Mouse (Mus musculus): ENCODE data around the gene Pth1r.

Pth1r gene

DNA sequence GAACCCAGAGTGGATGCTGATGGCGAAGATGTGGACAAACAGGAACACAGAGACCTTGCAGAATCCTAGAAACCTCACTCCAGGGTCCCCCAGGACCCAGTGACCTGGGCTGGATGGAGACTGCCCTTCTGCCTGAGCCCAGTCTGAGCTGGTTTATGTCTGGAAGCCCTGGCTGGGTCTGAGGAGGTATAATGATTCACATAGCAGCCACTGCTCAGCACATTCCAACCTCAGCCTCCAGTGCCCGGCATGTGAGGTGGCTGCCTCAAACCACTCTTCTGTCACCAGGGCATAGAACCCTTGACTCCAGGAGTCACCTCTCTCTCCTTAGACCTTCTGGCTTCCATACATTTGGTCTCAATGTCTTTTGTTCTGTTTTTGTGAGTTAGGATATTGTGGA, 1.5 kb upstream of the Pth1r start:
- no peak for DNase-seq (ENCODE audit: low spot score)

DNA sequence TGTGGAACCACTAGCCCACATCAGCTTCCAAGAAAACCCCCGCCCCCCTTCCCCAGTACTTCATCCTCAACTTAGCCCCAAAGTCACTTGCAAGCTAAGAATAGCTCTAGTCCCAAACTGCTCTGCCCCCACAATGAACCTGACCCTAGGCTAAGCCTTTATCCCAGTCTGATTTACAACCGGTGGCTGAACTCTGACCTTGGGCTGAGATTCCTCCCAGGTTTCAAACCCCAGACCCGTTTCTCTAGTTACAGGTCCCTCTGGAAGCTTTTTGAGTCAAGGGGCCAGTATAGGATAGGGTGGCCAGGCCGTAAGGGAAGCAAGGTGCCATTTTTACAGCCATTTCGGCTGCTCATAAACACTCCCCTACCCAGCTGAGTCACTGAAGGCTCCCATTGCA, 707 bp downstream of the Pth1r start:
- DNase-seq (ENCODE audit: low spot score), result peak; percentile 71

DNA sequence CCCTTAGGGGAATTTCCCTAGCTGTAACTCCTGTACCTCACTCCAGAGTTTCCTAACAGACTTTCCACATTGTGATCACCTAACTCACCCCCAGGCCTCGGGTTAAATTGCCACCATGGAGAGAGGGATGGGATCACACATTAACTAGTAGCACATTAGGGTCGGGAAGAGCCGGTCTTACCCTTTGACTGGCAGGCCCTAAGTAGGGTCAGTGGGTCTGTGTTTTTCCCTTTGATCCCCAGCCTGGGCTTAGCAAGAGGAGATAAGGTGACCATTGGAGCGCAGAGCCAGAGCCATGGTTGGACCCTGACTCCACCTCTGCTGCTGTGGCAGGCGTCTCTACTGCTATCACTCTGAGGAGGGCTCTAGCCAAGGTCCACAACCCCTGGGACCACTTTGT, 1.2 kb downstream of the Pth1r start:
- peak; percentile 82 for DNase-seq (ENCODE audit: low spot score)

DNA sequence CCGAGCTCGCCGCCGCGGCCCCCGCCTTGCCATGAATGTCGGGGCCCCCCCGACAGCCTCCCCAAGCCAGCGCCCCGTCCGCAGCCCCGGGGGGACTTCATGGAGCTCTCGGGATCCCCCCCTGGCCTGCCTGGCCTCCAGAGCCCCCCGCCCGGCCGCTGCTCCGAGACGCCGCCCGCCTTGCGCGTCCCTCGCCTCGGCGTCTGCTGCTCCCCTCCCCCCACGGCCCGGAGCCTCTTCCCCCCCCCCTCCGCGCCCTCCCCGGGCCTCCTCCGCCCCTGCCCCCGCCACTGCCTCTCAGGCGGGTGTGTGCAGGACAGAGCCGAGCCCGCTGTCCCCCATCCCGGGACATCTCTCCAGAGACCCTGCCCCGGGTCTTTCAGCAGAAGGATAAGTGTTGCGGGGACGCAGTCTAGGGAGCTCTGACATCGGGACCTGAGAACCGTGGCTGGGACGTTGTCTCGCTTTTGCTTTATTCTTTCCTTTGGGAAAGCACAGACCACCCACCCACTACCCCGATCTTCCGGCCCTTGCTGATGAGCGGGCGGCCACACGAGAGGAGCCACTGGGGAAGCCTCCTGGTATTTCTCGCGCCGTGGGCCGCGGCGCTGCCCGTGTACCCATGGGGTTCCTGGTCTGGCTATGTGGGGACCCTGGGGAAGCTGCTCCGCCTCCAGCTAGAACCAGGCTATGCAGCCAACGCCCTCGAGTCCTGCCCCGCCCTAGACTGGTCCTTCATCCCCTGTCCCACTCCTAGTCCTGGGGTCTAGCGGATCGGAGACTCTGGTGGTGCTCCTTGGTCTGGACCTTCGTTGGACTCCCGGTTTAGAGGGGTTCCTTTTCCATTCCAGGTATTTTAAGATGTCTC, 3.3 kb downstream of the Pth1r start:
- DNase-seq (ENCODE audit: low spot score), result peak; percentile 77

DNA sequence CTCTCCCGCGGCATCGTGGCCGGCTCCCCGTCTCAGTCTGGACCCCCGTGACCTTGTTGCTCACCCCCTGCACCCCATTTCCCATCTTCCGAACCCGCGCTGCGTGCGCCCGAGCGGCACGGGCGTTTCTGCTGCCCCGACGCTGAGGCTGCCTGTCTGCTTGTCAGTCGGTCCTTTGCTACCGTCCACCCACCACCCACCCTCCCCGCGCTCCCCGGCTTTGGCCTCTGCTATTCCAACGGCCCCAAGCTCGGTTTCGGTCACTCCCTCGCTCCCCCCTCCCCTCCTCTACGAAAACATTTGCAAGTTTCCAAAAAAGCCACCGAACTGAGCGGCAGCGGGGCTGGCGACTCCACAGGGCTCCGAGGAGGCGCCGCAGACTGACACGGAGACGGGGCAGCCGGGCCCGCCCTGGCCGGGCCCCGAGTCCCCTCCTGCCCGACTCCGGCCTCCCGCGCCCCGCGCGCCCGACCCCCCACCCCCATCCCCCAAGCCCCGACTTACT, 3.9 kb downstream of the Pth1r start:
- DNase-seq (ENCODE audit: low spot score), result peak; percentile 53

DNA sequence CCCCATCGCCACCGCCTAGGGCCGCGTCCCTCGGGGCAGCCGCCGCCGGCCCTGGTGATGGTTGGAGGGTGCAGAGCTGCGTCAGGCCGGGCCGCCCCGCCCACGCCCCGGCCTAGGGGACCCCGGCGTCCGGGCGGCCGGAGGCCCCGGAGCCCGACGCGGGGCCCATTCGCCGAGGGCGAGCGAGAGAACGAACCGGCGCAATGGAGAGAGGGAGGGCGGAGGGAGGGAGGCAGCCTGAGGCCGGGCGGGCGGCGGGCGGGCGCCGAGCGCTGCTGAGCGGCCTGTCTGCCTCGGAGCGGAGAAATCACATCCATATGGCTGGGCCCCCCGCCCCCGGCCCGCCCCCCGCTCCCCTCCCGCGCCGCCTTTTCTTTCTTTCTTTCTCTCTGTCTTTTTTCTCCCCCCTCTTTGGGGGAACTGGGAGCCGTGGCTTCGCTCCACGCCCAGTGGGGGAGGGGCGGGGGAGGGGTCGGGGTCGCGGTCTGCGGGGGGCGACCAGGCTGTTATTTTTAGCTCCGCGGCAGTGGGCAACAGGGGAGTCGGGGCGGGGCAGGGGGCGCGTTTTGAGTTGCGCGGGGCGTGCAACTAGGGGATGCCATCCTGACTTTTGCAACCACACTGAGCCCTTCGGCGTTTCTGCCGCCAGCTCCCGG, 4.5 kb downstream of the Pth1r start:
- DNase-seq (ENCODE audit: low spot score), result peak; percentile 66

DNA sequence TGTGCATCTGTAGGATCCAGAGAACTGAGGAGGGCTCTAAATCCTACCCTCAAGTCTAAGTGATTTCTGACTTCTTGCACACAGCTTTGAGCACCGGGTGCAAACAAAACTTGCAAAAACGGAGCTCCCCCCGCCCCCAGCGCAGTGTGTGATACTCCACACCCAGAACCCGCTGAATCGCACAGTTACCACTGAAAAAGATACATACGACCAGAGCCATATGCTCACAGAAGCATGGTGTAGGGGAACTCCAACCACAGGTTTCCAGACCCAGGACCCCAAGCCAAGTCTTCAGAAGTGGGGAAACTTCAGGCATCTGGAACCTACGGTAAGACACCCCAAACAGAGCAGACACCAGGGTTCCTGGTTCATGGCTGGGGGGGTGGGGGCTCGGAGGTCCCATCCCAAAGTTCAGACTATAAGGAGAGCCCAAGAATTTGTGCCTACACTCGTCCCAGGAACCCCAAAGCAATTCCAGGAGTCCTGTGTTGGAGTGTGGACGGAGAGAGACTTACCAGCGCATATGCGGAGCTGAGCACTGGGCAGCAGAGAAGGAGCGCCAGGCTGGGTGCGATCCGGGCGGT, 5.1 kb downstream of the Pth1r start, which contains the start of gene Myl3:
Gene Myl3 (plus strand): TSS at position 151 of the 584 bp plus-strand sequence.
- DNase-seq (ENCODE audit: low spot score), result no peak

DNA sequence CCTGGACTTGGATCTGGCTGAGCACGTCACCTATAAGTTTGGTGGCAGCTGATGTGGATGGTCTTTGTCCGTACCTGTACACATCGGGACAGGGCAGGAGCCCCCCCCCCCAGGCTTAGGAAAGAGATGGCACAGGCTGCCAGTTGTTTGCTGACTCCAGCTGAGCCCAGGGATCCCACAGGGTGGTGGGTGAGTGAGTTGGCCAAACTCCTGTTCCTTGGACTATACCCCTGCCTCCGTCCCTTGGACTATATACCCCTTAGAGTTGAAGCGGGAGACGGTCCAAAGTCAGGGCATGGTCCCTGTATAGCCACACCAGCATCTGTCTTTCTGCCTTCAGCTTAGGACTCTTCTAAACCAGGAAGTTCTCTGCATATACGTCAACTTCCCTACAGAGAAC, 7.0 kb downstream of the Pth1r start:
- DNase-seq (ENCODE audit: low spot score), result no peak

DNA sequence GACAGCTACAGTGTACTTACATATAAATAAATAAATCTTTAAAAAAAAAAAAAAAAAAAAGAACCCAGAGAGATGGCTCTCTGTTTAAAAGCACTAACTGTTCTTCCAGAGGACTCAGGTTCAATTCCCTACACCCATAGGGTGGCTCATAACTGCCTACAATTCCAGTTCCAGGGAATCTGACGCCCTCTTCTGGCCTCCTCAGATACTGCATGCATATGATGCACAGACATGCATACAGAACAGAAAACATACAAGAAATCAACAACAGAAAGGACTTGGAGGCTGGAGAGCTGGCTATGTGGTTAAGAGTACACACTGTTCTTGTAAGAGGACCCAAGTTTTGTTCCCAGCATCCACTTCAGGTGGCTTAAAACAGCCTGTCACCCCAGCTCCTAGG, 8.9 kb downstream of the Pth1r start:
- DNase-seq (ENCODE audit: low spot score), result no peak

DNA sequence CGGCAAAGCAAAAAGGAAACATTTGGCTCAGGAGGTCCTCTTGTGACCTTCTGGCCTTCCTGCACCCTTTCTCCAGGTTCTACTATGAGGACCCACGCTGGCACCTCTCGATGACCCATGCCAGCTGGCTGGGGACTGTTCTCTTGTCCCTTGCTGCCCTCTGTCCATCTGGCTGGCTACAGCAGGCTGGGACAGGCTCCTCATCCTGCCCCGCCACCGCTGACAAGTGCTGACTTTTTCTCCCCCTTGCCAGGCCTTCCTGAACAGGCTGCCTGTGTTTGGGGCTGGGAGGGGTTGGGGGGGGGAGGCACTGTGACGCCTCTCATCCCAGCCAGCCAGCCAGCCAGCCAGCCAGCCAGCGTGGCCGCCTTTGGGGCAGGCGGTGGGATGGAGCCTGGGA, 10.6 kb downstream of the Pth1r start:
- no peak for DNase-seq (ENCODE audit: low spot score)

DNA sequence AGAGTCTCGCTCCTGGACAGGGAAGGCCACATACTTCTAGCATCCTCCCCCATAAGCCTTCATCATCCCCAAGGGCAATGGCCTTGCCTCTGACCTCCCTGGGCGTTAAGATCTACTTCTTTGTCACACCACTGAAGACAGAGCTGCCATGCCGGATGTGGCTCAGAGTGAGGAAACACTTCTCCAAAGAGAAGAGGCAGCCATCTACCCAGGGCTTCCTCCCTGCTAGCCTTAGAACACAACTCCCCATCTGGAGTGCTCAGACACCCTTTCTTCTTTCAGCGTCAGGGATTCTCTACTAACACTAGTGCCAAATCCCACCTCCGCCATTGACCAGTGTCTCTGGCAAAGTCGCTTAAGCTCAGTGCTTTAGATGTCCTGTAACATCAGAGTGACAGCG, 12.8 kb downstream of the Pth1r start:
- DNase-seq (ENCODE audit: low spot score), result no peak

DNA sequence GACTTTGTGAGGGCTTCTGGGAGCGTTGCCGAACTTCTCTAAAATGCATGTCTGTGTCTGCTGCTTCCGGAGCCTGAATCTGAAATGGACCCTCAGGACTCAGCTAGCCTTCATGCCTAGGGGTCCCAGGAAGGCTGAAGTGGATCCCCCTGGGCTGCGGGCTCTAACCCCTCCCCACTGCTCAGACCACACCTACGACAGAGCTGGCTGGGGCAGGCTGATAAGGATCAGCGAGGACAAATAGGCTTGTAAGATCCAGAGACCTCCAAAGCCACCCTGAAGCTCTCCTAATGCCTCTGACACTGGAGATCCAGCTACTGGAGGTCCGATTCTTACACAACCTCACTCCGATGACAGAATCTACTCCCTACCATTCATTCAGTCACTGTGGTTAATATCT, 13.8 kb downstream of the Pth1r start:
- no peak for DNase-seq (ENCODE audit: low spot score)

DNA sequence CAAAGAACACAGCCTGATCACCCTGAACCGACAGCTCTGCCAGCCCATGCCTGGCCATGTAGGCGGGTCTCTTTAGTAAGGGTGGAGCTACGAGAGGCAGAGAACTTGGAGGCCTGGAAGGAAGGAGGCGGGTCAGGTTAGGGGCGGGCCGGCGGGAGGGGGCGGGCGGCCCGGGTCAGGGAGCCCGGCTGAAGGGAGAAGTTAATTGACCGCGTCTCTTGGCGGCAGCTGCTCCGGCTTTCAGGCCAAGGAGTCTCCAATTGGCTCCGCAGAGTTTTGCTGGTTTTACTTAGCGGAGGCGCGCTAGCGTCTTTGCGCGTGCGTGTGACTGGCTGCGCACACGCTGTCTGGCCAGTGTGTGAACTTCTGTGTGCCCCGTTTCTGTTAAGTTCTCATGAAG, 14.3 kb downstream of the Pth1r start:
- peak; percentile 95 for DNase-seq (ENCODE audit: low spot score)

DNA sequence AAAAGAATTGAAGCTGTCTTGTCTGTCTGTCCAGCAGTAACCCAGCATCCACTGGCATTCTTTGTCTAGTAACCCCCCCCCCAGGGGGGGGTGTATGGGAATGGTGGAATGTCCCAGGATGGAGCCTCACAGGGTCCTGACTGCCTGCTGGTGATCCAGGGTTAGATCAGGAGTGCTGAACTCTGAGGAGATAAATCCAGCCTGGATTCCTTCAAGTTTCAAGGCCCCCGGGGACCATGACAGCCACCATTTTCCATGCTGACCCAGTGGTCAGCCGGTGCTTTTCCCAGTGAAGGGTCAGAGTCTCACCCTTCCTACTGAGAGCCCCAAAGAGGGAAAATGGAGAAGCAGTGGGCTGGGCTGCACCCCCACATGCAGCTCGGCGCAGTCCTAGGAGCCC, 15.1 kb downstream of the Pth1r start:
- no peak for DNase-seq (ENCODE audit: low spot score)

DNA sequence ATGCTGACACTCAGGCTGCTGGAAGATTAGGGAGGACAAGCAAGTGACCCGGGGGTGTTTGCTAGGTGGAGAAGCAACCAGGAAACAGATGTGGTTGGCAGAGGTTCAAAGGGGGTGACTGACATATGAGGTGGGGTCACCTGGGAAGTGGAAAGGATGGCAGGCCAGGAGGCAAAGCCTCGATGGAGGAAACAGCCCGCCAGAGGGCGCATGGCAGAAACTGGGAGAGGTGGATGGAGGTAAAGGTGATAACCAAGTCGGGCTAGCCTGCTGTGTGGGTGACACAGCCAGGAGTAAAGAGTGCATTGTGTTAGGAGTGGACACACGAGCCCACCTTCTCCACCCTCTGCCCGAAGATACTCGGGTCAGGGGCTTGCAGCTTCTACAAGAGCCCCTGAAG, 17.1 kb downstream of the Pth1r start:
- no peak for DNase-seq (ENCODE audit: low spot score)

DNA sequence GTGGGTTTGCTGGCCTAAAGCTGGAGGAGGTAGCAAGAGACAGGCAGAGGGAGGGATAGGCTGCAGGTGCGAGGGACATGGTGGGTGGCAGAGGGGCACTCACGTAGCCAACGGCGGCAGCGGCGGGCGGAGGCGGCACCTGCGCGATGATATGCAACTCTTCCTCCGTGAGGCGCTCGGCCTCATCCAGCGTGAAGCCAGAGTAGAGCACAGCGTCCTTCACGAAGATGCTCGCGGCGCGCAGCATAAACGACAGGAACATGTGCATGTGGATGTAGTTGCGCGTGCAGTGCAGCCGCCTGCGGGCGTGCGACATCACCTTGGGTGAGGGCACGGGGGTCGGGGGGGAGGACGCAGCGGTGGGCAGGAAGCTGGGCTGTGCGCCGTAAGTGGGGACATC, 20.1 kb downstream of the Pth1r start:
- DNase-seq (ENCODE audit: low spot score), result no peak

DNA sequence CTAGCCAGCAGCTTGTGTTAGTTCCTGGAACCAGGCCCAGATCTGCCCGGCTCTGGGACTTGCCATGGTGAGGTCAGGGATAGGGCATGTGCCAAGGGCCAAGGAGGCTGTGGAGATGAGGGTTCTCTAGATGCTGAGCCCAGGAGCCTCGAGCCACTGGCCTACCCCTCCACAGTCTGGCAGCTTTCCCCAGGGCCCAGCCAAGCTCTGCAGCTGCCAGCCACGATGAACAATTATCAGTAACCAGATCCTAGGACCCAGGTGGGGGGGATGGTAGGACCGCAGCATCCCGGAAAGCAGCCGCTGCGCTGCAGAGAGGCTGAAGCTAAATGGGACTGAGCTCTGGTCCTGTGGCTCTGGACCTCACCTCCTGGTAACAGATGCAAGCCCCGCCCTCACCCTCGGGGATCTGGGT, 21.2 kb downstream of the Pth1r start:
- no peak for DNase-seq (ENCODE audit: low spot score)

DNA sequence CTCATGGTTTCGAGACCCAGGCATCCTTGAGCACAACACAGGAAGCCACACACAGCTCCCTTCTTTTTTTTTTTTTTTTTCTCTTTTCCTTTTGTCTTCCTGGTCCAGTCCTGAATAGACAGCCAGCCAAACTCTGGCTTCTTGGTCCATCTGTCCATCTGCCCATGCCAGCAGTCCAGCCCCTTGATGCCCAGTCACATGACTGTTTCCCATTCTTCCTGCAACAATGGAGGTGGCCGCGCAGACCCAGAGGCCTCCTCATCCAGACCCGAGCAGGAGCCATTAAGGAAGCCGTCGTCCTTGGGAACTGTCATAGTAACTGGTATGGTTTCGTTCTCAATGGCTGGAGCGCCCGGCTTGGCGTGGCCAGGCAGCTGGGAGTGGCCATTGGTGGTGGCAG, 24.9 kb downstream of the Pth1r start:
- DNase-seq (ENCODE audit: low spot score), result no peak

DNA sequence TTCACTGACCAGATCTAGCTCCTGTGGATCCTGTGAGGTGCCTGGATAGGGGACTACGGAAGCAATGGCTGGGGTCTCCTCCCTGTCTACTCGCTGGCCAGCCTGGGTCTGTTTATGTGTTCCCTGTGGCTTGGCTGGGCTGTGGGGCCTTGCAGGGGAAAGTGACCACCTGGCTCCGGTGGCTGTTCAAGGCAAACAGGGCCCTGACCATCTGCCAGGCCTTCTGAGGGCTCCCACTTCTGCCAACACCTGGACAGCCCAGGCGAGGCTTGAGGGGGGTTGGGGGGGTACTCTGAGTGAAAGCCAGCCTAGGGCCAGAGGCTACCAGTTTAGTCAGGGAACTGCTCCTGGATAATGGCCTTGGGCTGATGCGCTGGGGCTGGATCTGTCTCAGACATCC, 27.0 kb downstream of the Pth1r start:
- no peak for DNase-seq (ENCODE audit: low spot score)

DNA sequence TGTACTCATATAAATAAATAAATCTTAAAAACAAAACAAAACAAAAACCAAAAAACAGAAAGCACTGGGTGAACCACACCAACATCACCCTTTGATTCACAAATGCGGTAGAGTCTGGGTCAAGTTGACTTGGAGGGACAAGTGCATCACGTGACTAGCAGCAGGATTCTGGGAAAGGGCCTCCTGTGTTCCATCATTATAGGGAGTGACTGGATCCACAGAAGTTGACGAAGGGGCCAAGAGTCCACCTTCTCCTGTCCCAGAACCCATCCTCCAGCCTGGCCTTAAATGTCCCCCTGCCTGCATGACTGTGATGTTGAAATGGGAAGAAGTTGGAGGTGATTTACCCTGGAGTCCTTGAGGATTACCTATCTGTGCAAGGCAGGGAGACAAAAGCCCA, 28.1 kb downstream of the Pth1r start:
- no peak for DNase-seq (ENCODE audit: low spot score)

DNA sequence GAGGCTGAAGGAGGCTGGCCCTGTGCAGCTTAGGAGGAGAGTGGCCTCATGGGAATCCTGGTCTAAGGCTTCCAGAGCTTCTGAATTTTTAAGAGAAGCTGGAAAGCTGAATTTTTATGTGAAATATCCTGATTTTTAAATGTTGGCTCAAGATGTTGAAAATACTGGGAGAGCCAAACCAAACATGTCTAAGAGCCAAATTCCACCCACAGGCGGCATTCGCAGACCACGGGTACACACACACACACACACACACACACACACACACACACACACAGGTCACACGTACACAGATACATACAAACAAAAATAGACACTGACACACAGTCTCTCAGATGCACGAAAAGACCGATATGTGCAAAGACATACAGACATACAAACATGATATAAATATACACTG, 28.9 kb downstream of the Pth1r start:
- DNase-seq (ENCODE audit: low spot score), result no peak

DNA sequence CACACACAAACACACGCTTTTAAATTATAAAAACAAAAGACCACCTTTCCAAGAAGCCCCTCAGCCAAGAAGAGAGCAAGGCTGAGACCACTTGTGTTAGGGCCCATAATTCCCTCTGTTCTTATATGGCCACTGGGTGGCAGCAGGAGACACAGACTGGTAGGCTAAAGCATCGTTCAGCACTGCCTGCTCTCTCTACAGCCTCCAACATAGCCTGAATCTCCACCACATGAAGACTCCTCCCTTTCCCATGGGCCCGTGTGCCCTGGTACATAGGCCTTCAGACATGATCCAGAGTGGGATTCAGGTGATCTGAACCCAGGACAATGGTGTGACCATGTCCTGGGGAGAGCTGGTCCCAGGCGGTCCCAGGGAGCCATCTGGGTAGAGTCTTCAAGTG, 30.2 kb downstream of the Pth1r start:
- no peak for DNase-seq (ENCODE audit: low spot score)

DNA sequence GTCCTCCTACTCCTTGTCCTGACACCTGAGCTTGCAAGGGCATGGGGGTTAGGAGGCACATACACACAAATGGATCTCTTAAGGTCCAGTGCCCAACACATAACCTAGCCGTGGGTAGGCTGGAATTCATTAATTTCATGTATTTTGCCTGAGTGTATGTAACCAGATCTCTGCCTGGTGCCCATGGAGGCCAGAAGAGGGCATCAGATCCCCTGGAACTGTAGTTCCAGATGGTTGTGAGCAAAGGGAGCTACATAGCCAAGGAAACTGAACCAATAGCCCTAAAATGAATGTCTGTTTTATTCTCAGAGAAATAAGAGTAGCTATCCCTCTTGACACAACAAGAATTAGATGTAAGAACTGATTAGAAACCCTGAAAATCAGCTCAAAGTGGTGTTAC, 31.5 kb downstream of the Pth1r start:
- DNase-seq (ENCODE audit: low spot score), result no peak

All from yolk sac, embryonic 10.5 days (tissue).